Mouse (Mus musculus) liver, embryonic 14.5 days (tissue): ENCODE measurements around the gene Atad3a.

ENCODE experiments used
- CTCF ChIP-seq: IDR thresholded peaks from 2 replicates; pipeline ENCODE4 v1.5.1; 2016; ENCODE audit warnings: antibody characterized with exemption, low read depth, control low read depth
- EP300 ChIP-seq: IDR thresholded peaks from 2 replicates; pipeline ENCODE4 v1.6.1; 2016; ENCODE audit warnings: antibody characterized with exemption, low read depth

DNA sequence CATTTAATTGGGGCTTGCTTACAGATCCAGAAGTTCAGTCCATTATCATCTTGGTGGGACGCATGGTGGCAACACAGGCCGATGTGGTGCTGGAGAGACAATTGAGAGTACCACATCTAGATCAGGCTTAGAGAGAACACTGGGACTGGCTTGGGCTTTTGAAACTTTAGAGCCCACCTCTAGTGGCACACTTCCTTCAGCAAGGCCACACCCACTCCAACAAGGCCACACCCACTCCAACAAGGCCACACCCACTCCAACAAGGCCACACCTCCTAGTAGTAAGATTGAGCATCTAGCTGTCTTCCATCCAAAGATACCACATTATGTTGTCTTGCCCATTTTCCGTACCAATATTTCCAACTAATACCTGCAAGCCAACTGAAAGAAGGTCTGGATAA lies 68.5 kb downstream of the Atad3a start:
- TF ChIP-seq CTCF (no peak), EP300 (no peak)
